Mouse (Mus musculus) layer of hippocampus, adult 11-12 months (tissue): ENCODE results near the gene Ednra.

Experiments
- DNase-seq: peaks from one replicate; pipeline ENCODE4 v3.0.0; 2022; ENCODE audit warnings: low spot score

The Ednra gene

GRCm38 (mm10) chr8:77724046-77724930 is at the start of gene Ednra:
Gene Ednra, minus strand, starts transcription at chr8:77724464.
- DNase-seq, result peak; percentile 8

DNA sequence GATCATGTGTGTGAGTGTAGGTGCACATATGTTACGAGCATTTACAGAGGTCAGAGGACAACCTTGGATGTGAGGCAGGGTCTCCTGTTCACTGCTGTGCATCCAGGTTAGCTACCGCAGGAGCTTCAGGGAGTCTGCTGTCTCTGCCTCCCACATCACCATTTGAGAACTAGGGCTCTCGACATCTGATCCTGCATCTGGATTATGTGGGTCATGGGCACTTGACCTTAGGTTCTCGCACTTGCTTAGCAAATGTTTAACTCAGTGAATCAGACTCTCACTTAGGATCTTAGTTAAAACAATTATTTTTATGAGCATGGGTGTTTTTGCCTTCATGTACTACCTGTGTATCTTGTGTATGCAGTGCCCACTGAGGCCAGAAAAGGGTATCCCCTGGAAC is 49.6 kb upstream of the Ednra start:
- no peak for DNase-seq

- no peak for DNase-seq
These were observed 49.0 kb upstream of the Ednra start for GRCm38 (mm10) chr8:77773256-77773655.

DNA sequence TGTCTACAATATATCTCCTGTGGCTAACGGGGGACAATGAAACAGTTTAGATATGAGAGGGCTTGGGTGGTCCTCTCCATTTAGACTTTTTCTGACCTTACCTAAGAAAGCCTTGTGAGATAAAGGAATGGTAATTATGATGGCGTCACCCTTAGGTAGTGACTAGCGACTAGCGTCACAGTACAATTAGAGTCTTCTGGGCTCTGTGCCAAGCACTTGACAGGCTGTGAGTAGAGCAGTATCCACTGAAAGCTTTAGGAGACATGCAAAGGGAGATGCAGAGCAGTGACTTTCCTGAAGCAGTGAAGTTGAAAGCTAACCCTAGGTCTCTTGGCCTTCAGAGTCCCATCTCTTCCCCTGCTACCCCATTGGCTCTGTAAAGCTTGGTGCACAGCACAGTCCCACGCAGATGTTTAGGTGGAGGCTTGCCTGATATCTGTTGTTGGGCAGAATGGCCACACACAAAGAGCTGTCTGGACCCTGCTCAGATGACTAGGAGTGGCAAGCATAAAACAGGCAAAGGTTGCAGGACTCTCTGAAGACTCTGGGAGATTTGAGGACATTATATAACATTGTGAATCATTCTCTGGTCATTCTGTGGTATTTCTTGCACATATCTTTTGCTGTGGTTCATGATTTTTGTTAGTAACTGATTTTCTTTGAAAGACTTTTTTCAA is 48.1 kb upstream of the Ednra start:
- DNase-seq, result no peak

- DNase-seq, result peak; percentile 15
These were observed 46.7 kb upstream of the Ednra start for GRCm38 (mm10) chr8:77770966-77771365.

DNA sequence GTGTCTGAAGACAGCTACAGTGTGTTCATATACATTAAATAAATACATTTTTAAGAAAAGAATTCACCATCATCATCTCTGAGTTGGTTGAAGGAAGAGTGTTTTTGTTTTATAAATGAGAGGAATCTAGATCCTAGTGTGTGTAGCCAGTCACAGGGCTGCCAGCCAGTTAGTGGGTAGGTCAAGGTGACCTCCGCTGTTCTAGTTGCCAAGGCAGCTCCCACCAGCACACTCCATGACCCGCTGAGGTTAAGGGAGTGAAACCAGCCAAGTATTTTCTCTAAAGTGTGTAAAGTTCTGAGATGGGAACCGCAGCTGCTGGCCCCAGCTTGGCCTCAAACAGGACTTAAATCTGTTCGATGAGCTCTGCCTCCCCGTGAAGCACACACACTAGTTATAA is 44.7 kb upstream of the Ednra start:
- DNase-seq, result no peak

DNA sequence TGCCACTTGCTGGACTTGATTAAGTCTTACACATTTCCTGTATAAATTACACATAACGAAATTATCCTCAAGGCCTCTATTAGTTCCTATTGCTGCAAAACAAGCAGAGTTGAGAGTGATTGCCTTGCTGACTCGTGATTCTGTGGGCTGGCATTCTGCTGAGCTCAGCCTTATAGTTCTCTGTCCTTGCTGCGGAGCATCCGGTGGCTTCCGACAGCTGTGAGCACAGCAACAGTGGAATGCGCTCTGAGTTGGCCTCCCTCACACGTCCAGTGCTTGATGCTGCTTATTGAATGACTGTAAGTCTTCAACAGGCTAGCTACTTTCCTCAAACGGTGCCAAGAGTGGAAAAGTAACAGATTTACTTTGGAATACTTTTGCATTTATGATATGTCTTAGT is 40.0 kb upstream of the Ednra start:
- DNase-seq, result no peak

DNA sequence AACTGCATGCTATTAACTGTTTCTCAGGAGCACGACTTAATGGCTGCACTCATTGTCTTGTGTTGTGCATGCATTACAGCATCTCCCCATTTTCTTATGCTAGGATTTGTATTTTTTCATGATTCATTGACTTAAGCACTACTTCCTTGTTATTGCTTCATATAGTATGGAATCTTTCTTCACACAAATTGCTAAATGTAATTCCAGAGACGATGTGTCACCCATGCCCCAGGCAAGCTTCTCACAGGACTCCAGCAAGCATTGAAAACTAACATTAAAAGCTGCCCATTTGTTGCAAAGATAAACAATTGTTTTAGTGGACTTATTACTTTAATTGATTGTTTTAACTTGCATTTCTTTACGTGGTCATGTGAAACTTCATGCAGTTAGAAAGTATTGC is 38.7 kb upstream of the Ednra start:
- DNase-seq, result no peak

DNA sequence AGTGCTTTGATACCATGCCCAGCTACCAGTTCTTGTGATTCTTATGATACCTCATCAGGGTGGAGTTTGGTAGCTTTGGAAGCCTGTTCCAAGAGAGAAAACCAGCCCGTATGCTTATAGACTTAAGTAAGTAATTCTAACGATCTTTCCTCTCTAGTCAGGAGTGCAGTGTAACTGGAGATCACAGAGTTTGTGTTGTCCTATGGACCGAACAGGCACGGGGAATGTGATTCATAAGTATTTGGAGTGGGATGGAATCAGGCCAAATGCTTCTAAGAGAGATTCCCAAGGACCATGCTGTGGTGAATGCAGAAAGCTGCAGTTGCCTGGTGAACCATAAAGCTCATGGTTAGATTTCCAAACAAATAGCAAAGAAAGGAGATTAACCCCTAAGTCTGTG is 31.2 kb upstream of the Ednra start:
- no peak for DNase-seq

DNA sequence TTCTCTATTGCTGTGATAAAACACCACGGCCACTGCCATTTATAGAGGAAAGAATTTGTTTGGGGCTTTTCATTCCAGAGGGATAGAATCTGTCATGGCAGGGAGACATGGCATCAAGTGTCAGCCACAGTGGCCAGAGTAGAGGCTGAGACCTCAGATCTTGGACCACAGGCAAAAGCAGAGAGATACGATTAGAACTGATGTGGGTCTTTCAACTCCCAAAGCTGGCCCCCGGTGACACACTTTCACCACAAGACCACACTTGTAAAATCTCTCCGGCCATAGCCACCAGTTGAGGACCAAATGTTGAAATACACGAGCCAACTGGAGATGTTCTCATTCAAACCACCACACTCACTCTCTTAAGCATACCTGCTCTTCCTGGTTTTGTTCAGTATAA is 29.5 kb upstream of the Ednra start:
- no peak for DNase-seq

GRCm38 (mm10) chr8:77752041-77752440 is 27.8 kb upstream of the Ednra start:
- DNase-seq, result no peak

DNA sequence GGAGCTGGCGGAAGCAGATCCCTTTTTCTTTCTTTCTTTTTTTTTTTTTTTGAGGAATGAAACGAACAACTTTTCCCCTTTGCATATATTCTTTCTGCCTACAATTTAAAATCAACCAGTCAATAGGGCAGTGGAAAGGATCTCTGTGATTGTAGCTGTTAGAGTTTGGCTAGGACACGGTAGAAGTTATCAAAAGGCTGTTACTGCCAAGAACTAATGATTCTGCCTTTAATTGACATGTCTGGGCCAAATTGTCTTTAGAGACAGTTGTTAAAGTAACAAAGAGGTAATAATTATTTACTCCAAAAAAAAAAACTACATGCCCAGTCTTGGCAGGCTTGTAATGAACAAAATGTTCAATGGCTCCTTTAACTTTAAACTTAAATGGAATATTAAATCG is 26.1 kb upstream of the Ednra start:
- DNase-seq, result no peak

GRCm38 (mm10) chr8:77744476-77744875 is 20.2 kb upstream of the Ednra start:
- DNase-seq, result no peak

GRCm38 (mm10) chr8:77742395-77742794 is 18.1 kb upstream of the Ednra start:
- no peak for DNase-seq

GRCm38 (mm10) chr8:77741050-77741777 is 16.9 kb upstream of the Ednra start:
- peak; percentile 9 for DNase-seq

GRCm38 (mm10) chr8:77738419-77738818 is 14.2 kb upstream of the Ednra start:
- DNase-seq, result no peak

DNA sequence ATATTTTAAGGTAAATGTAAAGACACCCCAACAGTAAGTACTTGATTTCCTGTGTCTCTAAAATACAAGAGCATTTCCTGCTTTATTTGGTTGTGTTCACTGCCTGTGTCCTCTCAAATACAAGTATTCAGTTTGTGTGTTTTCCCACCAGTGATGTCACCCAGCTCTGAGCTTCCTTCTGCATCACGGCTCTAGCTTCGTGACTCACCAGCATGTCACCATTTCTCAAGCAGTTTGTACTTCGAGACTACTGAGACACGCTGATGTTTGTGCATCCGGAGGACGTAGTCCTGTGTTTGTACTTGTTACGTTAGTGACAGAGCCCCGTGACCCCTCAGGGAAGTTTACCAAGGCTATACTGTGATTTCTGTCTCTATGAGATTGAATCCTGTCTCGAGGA is 13.1 kb upstream of the Ednra start:
- no peak for DNase-seq

DNA sequence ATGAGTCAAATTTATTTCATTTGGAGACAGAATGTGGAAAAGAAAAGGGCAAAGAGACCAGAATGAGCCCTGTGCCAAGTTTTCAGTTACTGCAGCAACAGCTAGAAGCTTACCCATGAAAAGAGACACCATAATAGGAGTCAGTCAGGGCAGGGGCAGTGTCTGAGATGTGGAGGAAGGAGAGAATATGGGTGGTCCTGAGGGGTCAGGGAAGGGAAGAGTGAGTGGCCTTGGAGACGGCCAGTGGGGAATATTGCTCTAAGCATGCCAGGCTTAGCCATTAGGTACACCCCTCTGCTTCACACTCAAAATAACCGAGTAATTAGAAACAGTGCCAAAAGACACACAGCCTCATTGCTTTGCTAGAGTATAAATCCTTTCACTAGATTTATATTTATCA is 9.5 kb upstream of the Ednra start:
- no peak for DNase-seq

GRCm38 (mm10) chr8:77732964-77733363 is 8.7 kb upstream of the Ednra start:
- DNase-seq, result no peak

- no peak for DNase-seq
These were observed 1.1 kb upstream of the Ednra start for GRCm38 (mm10) chr8:77725406-77725805.

DNA sequence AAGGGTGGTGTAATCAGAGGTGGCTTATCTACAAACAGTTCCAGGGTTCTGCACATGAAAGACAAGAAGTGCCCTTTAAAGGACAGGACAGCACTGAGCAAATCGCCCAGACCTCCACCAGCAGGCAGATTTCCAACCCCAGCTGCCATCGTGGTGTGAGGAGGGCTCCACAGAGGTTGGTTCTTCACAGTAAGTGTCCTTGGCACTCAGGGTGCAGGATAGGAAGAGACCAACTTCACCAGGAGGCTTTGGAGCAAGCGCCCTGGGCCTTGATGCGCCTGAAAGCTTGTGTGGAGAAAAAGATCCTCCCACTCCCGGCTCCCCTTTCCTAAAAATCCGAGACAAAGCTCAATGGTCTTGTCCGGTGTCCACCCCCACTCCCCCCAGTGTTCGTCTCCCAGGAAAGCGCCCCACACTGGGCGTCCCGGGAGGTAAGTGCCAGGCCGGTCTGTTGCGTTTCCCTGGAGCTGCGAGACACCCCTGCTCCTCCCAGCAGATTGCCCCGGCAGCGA is 674 bp downstream of the Ednra start:
- no peak for DNase-seq

DNA sequence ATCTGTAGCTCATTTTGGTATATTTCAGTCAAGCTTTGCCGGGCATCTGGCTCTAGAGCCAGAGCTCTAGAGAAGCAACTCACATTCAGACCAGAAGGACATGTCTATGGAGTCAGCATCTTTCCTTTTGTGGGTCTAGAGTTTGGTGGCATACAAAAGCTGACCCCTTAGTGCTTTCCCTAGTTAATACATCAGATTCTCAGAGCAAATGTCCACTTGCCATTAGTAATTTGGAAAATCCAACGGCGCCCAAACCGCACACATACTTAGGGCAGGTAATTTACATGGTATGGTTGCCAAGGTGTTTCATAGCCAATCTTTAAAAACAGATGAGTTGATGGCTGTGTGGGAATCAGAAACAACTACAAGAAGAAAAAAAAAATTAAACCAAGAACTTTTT is 1.2 kb downstream of the Ednra start:
- no peak for DNase-seq

GRCm38 (mm10) chr8:77718933-77719332 is 5.3 kb downstream of the Ednra start:
- DNase-seq, result no peak
